Mouse (Mus musculus) lung, postnatal 14 days (tissue): ENCODE results near the gene Spats1.
A peak's percentile ranks its signal among the peaks of the same experiment; 100 is the strongest.
"Not testable (repeated sequence)": the region's sequence is repeated elsewhere in the genome, so short reads cannot be mapped to it uniquely, and the experiment has no call there.

ENCODE experiments used
- DNase-seq: peaks from one replicate; pipeline ENCODE4 v3.0.0; 2021

Spats1 gene

DNA sequence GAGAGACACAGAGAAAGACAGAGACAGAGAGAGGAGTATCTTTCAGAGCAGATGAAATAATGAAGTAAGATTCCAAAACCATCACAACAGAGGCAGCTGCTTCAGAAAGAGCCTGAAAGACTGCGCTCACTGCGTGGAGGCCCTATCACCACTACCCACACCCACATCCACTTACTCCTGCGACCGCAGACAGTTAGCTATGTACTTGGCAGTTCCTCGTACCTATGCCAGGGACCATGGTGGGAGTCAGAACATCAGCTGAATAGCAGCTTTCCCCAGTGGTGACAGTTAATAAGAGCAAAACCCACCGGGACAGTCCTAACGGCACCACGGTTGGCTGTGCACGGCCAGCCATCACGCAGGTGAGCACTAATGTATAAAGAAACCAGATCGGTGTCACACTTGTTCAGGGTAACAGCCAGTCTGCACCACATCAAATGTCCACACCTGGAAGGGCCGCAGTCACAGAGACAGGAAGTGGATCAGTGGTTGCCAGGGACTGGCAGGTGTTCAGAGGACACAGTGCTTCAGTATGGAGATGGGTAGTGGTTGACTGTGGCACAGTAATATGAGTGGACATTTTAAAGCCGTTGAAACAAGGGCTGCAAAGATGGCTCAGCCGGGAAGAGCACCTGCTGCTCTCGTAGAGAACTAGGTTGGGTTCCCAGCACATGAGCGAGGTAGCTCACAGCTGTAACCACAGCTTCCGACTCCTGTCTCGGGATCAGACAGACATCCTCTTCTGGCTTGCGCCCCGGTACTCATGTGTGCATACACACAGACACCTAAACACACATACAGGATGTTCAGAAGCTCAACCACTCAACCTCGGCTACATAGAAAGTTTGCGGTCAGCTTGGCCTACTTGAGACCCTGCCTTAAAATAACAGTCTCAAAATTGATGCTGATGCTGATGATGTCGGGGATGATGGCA is 13.4 kb upstream of the Spats1 start:
- no peak for DNase-seq

- DNase-seq: no peak
Measured at GRCm38 (mm10) chr17:45487216-45487615, 12.0 kb upstream of the Spats1 start.

GRCm38 (mm10) chr17:45485581-45485980 is 10.4 kb upstream of the Spats1 start:
- no peak for DNase-seq

- no peak for DNase-seq
Measured at GRCm38 (mm10) chr17:45480429-45480828, 5.2 kb upstream of the Spats1 start.

DNA sequence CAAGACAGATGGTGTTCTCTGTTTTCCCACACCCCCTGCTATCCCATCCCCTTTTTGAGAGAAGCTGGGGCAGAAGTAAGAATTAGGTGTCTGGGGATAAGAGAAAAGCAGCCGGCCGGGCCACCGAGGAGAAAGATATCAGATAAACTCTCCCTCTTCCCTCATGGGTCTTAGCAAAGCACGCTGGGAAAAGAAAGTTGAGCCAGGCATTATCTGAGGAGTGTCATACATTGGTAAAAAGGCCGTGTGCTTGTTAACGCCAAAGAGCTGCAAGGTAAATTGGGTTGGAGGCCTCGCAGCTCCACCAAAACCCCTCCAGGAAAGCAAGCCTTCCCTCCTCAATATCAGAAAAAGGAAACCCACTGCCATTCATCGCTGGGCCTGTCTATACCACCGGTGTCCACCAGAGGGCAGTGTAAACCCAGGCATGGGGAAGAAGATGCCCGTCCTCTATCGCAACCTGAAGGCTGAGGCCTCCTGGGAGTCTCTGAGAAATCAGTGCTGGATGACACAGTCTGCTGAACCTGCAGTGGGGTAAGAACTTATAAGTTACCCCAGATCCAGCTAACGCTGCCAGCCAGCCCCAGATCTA is 3.1 kb upstream of the Spats1 start:
- peak; percentile 84 for DNase-seq

DNA sequence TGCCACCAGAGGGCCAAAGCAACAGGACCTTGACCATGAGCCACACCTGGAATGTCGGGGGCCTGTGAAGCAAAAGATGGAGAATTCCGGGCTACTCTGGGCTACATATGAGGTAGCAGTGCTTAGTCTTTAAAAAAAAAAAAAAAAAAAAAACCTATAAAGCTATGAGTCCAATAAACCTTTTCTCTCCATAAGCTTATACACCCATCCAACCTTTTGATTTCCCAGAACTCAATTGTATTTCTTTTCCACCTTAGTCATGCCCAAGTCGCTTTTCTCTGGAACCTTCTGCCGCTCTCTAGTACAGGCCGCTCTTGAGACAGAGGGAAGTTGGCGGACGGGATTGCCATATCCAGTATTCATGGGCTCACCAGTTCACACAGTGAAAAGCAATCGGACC is 1.1 kb downstream of the Spats1 start:
- DNase-seq: no peak

- no peak for DNase-seq
Measured at GRCm38 (mm10) chr17:45473667-45474066, 1.5 kb downstream of the Spats1 start.

DNA sequence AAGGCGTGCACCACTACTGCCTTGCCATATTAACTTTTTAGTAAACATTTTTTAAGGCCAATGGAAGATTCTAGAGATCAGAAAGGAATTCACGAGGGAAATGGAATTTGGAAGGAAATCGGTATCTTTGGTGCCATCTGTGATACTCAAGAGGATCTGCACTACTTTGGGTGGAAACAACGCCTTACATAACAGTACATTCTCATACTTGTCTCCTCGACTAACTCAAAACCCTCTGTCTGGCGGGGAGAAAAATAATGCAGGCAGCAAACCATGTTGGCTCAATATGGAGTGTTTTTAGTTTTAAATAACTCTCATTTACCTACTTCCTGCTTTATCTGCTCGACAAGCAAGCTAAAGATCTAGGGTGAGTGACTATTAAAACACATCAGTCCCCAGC is 4.5 kb downstream of the Spats1 start:
- DNase-seq: no peak

- DNase-seq: no peak
Measured at GRCm38 (mm10) chr17:45468302-45468701, 6.9 kb downstream of the Spats1 start.

DNA sequence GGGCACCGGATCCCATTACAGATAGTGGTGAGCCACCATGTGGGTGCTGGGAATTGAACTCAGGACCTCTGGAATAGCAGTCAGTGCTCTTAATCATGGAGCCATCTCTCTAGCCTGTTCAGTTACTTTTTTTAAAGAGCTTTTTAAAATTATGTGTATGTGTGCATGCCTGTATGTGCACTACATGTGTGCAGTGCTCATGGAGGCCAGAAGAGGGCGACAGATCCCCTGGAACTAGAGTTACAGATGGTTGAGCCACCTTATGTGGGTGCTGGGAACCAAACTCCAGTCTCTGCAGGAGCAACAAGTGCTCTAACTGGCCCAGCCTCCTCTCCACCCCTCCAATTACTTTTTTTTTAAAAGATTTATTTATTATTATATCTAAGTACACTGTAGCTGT is 8.5 kb downstream of the Spats1 start:
- no peak for DNase-seq

- no peak for DNase-seq
Measured at GRCm38 (mm10) chr17:45464255-45464654, 11.0 kb downstream of the Spats1 start.

- DNase-seq: no peak
Measured at GRCm38 (mm10) chr17:45462506-45462905, 12.7 kb downstream of the Spats1 start.

DNA sequence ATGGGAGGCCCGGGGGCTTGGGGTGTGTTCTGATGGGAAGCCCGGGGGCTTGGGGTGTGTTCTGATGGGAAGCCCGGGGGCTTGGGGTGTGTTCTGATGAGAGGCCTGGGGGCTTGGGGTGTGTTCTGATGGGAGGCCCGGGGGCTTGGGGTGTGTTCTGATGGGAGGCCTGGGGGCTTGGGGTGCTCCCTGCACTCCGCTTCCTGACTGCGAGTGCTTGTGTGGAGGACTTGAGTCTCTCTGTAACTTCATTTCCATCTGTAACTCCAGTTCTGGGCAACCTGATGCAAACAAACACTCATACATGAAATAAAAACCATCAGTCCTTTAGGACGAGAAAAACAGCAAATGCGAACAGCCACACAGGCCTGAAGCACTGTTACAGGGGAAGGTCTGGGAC is 16.2 kb downstream of the Spats1 start:
- DNase-seq: no peak

- DNase-seq: no peak
Measured at GRCm38 (mm10) chr17:45458516-45458915, 16.7 kb downstream of the Spats1 start.

GRCm38 (mm10) chr17:45457487-45457886 is 17.7 kb downstream of the Spats1 start:
- no peak for DNase-seq

- no peak for DNase-seq
Measured at GRCm38 (mm10) chr17:45456260-45457152, 18.7 kb downstream of the Spats1 start.

- DNase-seq: not testable (repeated sequence)
Measured at GRCm38 (mm10) chr17:45455783-45456182, 19.4 kb downstream of the Spats1 start.

DNA sequence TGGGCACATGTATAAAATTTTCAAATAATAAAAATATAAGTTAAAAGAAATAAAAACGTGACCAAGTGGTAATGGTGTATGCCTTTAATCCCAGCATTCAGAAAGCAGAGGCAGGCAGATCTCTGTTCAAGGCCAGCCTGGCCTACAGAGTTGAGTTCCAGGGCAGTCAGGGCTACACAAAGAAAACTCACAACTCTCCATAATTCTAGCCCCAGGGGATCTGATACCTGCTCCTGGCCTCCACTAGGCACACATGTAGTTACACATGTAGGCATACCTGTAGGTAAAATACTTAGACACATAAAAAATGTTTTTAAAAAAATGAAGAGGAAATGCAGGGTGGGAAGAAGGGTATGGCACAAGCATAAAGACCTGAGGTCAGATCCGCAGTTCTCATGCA is 20.4 kb downstream of the Spats1 start:
- DNase-seq: no peak

- no peak for DNase-seq
Measured at GRCm38 (mm10) chr17:45452271-45452670, 22.9 kb downstream of the Spats1 start.

GRCm38 (mm10) chr17:45450153-45450552 is 25.1 kb downstream of the Spats1 start:
- DNase-seq: no peak

DNA sequence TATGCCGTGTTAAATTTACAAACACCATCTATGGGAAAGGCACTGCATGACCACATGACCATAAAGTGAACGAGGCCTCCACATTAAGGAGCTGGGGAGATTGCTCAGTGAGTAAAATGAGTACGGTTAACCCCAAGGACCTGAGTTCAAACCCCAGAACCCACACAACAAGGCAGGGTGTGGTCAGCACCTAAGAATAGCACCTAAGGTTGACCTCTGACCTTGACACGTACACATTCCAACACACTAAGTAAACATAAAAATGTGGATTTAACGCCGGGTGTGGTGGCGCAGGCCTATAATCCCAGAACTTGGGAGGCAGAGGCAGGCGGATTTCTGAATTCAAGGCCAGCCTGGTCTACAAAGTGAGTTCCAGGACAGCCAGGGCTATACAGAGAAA is 25.6 kb downstream of the Spats1 start:
- no peak for DNase-seq

GRCm38 (mm10) chr17:45447063-45447462 is 28.2 kb downstream of the Spats1 start:
- DNase-seq: no peak

GRCm38 (mm10) chr17:45445923-45446322 is 29.3 kb downstream of the Spats1 start:
- no peak for DNase-seq

DNA sequence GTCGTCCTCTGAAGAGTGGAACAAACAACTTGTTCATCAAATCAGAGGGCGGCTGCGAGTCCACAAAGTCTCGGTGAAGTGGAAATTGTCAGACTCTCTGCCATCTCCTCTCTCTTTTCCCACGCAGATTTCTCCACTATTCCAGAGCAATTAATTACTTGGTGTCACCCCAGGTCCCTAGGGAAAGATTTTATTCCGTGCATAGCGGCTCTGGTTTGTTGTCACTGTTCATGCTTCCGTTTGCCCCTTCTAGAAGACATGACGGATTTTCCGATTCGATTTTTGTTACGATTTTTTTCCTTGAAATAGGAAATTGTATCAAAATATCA is 41.0 kb downstream of the Spats1 start:
- DNase-seq: no peak
